Mouse (Mus musculus) c-Kit-positive CD71-positive TER-119-negative erythroid progenitor cells, embryonic 14.5 days (primary cell): ENCODE data around the gene BC055324.
"Not testable (repeated sequence)": the region's sequence is repeated elsewhere in the genome, so short reads cannot be mapped to it uniquely, and the experiment has no call there.

ENCODE experiments used
- DNase-seq: peaks from one replicate; pipeline ENCODE4 v3.0.0-alpha.2; 2013; ENCODE audit warnings: low read depth

Gene BC055324

GRCm38 (mm10) chr1:163994721-163995608, at the start of gene BC055324, which contains the start of gene Mettl18:
TSS of gene BC055324 (minus strand) at chr1:163994796.
TSS of gene Mettl18 (plus strand) at chr1:163994889.
- DNase-seq, result peak; percentile 87

GRCm38 (mm10) chr1:164043549-164043948, 49.0 kb upstream of the BC055324 start:
- DNase-seq, result no peak

- no peak for DNase-seq
Measured at GRCm38 (mm10) chr1:164040385-164041135, 46.0 kb upstream of the BC055324 start.

- DNase-seq, result peak; percentile 11
Measured at GRCm38 (mm10) chr1:164027416-164027815, 32.8 kb upstream of the BC055324 start.

- DNase-seq, result no peak
Measured at GRCm38 (mm10) chr1:164025685-164026084, 31.1 kb upstream of the BC055324 start.

GRCm38 (mm10) chr1:164022106-164022505, 27.5 kb upstream of the BC055324 start:
- not testable (repeated sequence) for DNase-seq

GRCm38 (mm10) chr1:164020746-164021145, 26.1 kb upstream of the BC055324 start:
- DNase-seq, result not testable (repeated sequence)

- DNase-seq, result no peak
Measured at GRCm38 (mm10) chr1:164019789-164020188, 25.2 kb upstream of the BC055324 start.

- DNase-seq, result no peak
Measured at GRCm38 (mm10) chr1:164018221-164018896, 23.8 kb upstream of the BC055324 start.

- DNase-seq, result no peak
Measured at GRCm38 (mm10) chr1:164014616-164015015, 20.0 kb upstream of the BC055324 start.

- DNase-seq, result no peak
Measured at GRCm38 (mm10) chr1:164009235-164009634, 14.6 kb upstream of the BC055324 start.

- DNase-seq, result no peak
Measured at GRCm38 (mm10) chr1:164004311-164004710, 9.7 kb upstream of the BC055324 start.

- no peak for DNase-seq
Measured at GRCm38 (mm10) chr1:164001831-164002452, 7.3 kb upstream of the BC055324 start.

GRCm38 (mm10) chr1:163995609-163995913, 965 bp upstream of the BC055324 start:
- DNase-seq, result no peak

- DNase-seq, result peak; percentile 56
Measured at GRCm38 (mm10) chr1:163994173-163994720, 349 bp downstream of the BC055324 start.

GRCm38 (mm10) chr1:163992371-163992770, 2.2 kb downstream of the BC055324 start:
- DNase-seq, result no peak

- no peak for DNase-seq
Measured at GRCm38 (mm10) chr1:163976515-163976914, 18.1 kb downstream of the BC055324 start.

- DNase-seq, result no peak
Measured at GRCm38 (mm10) chr1:163975088-163975487, 19.5 kb downstream of the BC055324 start.

- no peak for DNase-seq
Measured at GRCm38 (mm10) chr1:163974471-163974870, 20.1 kb downstream of the BC055324 start.

GRCm38 (mm10) chr1:163964008-163964689, 30.4 kb downstream of the BC055324 start:
- no peak for DNase-seq

- no peak for DNase-seq
Measured at GRCm38 (mm10) chr1:163958036-163958435, 36.6 kb downstream of the BC055324 start.
